Mouse (Mus musculus) liver, embryonic 13.5 days (tissue): ENCODE measurements around the gene Otud7a. TPM values are rescaled to one million over a fixed set of nuclear protein-coding genes. Genes with fewer than 3 reads are reported as not detected.

Experiments used
- ATAC-seq: fragments of 200-750 bp; cut with Nextera tagmentation; 2 replicates; pipeline ENCODE4 v1.8.0; 2017; ENCODE audit warnings: low read depth, mild to moderate bottlenecking, moderate number of reproducible peaks, moderate library complexity
- DNase-seq: peaks from one replicate; pipeline ENCODE4 v3.0.0; 2022
- H3K27ac ChIP-seq: fragments of 300-500 bp; sonication (generic); 2 replicates; pipeline ENCODE4 v1.5.1; 2015; ENCODE audit warnings: moderate library complexity, mild to moderate bottlenecking, inconsistent platforms
- H3K27me3 ChIP-seq: fragments of 300-500 bp; sonication (generic); 2 replicates; pipeline ENCODE4 v1.6.1; 2015; ENCODE audit warnings: mild to moderate bottlenecking, inconsistent platforms
- H3K36me3 ChIP-seq: fragments of 300-500 bp; sonication (generic); 2 replicates; pipeline ENCODE4 v1.6.1; 2015; ENCODE audit warnings: mild to moderate bottlenecking, inconsistent platforms
- H3K4me1 ChIP-seq: fragments of 300-500 bp; sonication (generic); replicated peaks from 2 replicates; pipeline ENCODE4 v1.6.1; 2015; ENCODE audit warnings: inconsistent platforms
- H3K4me2 ChIP-seq: fragments of 300-500 bp; sonication (generic); 2 replicates; pipeline ENCODE4 v1.6.1; 2015; ENCODE audit warnings: inconsistent platforms, mild to moderate bottlenecking, moderate library complexity
- H3K4me3 ChIP-seq: fragments of 300-500 bp; sonication (generic); replicated peaks from 2 replicates; pipeline ENCODE4 v1.5.1; 2015; ENCODE audit warnings: mild to moderate bottlenecking, inconsistent platforms
- H3K9ac ChIP-seq: fragments of 300-500 bp; sonication (generic); 2 replicates; pipeline ENCODE4 v1.6.1; 2015; ENCODE audit warnings: mild to moderate bottlenecking, inconsistent platforms
- H3K9me3 ChIP-seq: fragments of 300-500 bp; sonication (generic); replicated peaks from 2 replicates; pipeline ENCODE4 v1.6.1; 2016; ENCODE audit warnings: inconsistent platforms
- WGBS: fragments of 180-500 bp; shearing (Covaris S2); methylation state at CpG from one replicate; pipeline ENCODE4 v1.1.7; 2015; ENCODE audit not compliant: insufficient replicate concordance; 5-methylcytosine and 5-hydroxymethylcytosine counted together
- polyA plus RNA-seq: library from polyadenylated mRNA; unstranded; fragments of >200 nt; fragmentation: Nextera tagmentation; extraction: Ambion mirVana; gene quantifications from 2 replicates; pipeline ENCODE4 v1.2.1, GENCODE M21; 2015

Gene Otud7a
- polyA plus RNA-seq, 1 experiment from 2014 or later: not detected

- Histone ChIP-seq H3K4me1 (no peaks in the 10 kb centered on the region), H3K27me3 (no peaks in the 10 kb centered on the region), H3K9ac (no peak overlapping the region), H3K4me2 (no peak overlapping the region), H3K36me3 (no peaks in the 10 kb centered on the region), H3K9me3 (no peaks in the 10 kb centered on the region), H3K27ac (no peak overlapping the region), H3K4me3 (no peak overlapping the region)
- ATAC-seq: no peak
- 75% methylated on average over 2 of the region's 2 CpGs for WGBS
- no peak for DNase-seq
Observed at GRCm38 (mm10) chr7:63508079-63508478, 63.5 kb downstream of the Otud7a start.

- no peaks in the 10 kb centered on the region for H3K36me3 ChIP-seq
- no peak for ATAC-seq
Observed at GRCm38 (mm10) chr7:63509825-63510224, 65.3 kb downstream of the Otud7a start.

GRCm38 (mm10) chr7:63511458-63511857 lies 66.9 kb downstream of the Otud7a start:
- DNase-seq (no peak), ATAC-seq (no peak)
- Histone ChIP-seq H3K4me3 (no peak overlapping the region), H3K9me3 (no peaks in the 10 kb centered on the region), H3K4me1 (no peaks in the 10 kb centered on the region), H3K27me3 (no peaks in the 10 kb centered on the region), H3K36me3 (no peaks in the 10 kb centered on the region), H3K4me2 (no peak overlapping the region), H3K27ac (no peak overlapping the region), H3K9ac (no peak overlapping the region)

More at GRCm38 (mm10) chr7:63509825-63510224, 65.3 kb downstream of the Otud7a start:
- Histone ChIP-seq H3K4me1 (no peaks in the 10 kb centered on the region), H3K9me3 (no peaks in the 10 kb centered on the region), H3K4me3 (no peak overlapping the region), H3K9ac (no peak overlapping the region), H3K4me2 (no peak overlapping the region), H3K27me3 (no peaks in the 10 kb centered on the region), H3K27ac (no peak overlapping the region)
- no peak for DNase-seq
- WGBS: 39% methylated on average over 1 of the region's 1 CpGs

- H3K9me3 ChIP-seq: no peaks in the 10 kb centered on the region
- no peak overlapping the region for H3K27ac ChIP-seq
- no peak for ATAC-seq
Observed at GRCm38 (mm10) chr7:63512561-63512960, 68.0 kb downstream of the Otud7a start.

GRCm38 (mm10) chr7:63516141-63516895 lies 71.8 kb downstream of the Otud7a start:
- no peaks in the 10 kb centered on the region for H3K4me1 ChIP-seq

More at GRCm38 (mm10) chr7:63512561-63512960, 68.0 kb downstream of the Otud7a start:
- DNase-seq: no peak
- Histone ChIP-seq H3K4me3 (no peak overlapping the region), H3K36me3 (no peaks in the 10 kb centered on the region), H3K9ac (no peak overlapping the region), H3K27me3 (no peaks in the 10 kb centered on the region), H3K4me1 (no peaks in the 10 kb centered on the region), H3K4me2 (no peak overlapping the region)
- WGBS: 36% methylated on average over 2 of the region's 2 CpGs

GRCm38 (mm10) chr7:63520299-63520698 lies 75.7 kb downstream of the Otud7a start:
- H3K9me3 ChIP-seq: no peaks in the 10 kb centered on the region
- no peak for ATAC-seq
- no peaks in the 10 kb centered on the region for H3K36me3 ChIP-seq
- DNase-seq: no peak
- no peaks in the 10 kb centered on the region for H3K27me3 ChIP-seq
- 88% methylated on average over 1 of the region's 1 CpGs for WGBS
- H3K4me1 ChIP-seq: no peaks in the 10 kb centered on the region
- H3K9ac ChIP-seq: no peak overlapping the region
- H3K4me2 ChIP-seq: no peak overlapping the region
- no peak overlapping the region for H3K4me3 ChIP-seq
- H3K27ac ChIP-seq: no peak overlapping the region

More at GRCm38 (mm10) chr7:63516141-63516895, 71.8 kb downstream of the Otud7a start:
- no peak overlapping the region for H3K4me3 ChIP-seq
- H3K27ac ChIP-seq: no peak overlapping the region
- no peaks in the 10 kb centered on the region for H3K36me3 ChIP-seq
- no peak overlapping the region for H3K9ac ChIP-seq
- 52% methylated on average over 5 of the region's 5 CpGs for WGBS
- no peaks in the 10 kb centered on the region for H3K9me3 ChIP-seq
- DNase-seq (no peak), ATAC-seq (no peak)
- H3K27me3 ChIP-seq: no peaks in the 10 kb centered on the region
- H3K4me2 ChIP-seq: no peak overlapping the region

- Histone ChIP-seq H3K36me3 (no peaks in the 10 kb centered on the region), H3K27me3 (no peaks in the 10 kb centered on the region), H3K9ac (no peak overlapping the region), H3K4me2 (no peak overlapping the region), H3K27ac (no peak overlapping the region), H3K4me1 (no peaks in the 10 kb centered on the region), H3K4me3 (no peak overlapping the region), H3K9me3 (no peaks in the 10 kb centered on the region)
- 25% methylated on average over 3 of the region's 3 CpGs for WGBS
- ATAC-seq (no peak), DNase-seq (no peak)
Observed at GRCm38 (mm10) chr7:63522403-63522802, 77.9 kb downstream of the Otud7a start.

GRCm38 (mm10) chr7:63523051-63523450 lies 78.5 kb downstream of the Otud7a start:
- DNase-seq (no peak), ATAC-seq (no peak)
- H3K36me3 ChIP-seq: no peaks in the 10 kb centered on the region
- H3K4me3 ChIP-seq: no peak overlapping the region
- no peak overlapping the region for H3K4me2 ChIP-seq
- H3K27ac ChIP-seq: no peak overlapping the region
- H3K4me1 ChIP-seq: no peaks in the 10 kb centered on the region
- no peaks in the 10 kb centered on the region for H3K27me3 ChIP-seq
- no peak overlapping the region for H3K9ac ChIP-seq
- 54% methylated on average over 3 of the region's 3 CpGs for WGBS
- no peaks in the 10 kb centered on the region for H3K9me3 ChIP-seq

GRCm38 (mm10) chr7:63540293-63540692 lies 95.7 kb downstream of the Otud7a start:
- Histone ChIP-seq H3K9ac (no peak overlapping the region), H3K4me2 (no peak overlapping the region), H3K27me3 (no peaks in the 10 kb centered on the region), H3K4me1 (no peaks in the 10 kb centered on the region), H3K36me3 (no peaks in the 10 kb centered on the region), H3K9me3 (no peaks in the 10 kb centered on the region), H3K27ac (no peak overlapping the region), H3K4me3 (no peak overlapping the region)
- ATAC-seq (no peak), DNase-seq (no peak)
- WGBS: 77% methylated on average over 4 of the region's 4 CpGs

- H3K36me3 ChIP-seq: no peaks in the 10 kb centered on the region
- H3K4me1 ChIP-seq: no peaks in the 10 kb centered on the region
- DNase-seq (no peak), ATAC-seq (no peak)
- no peak overlapping the region for H3K4me3 ChIP-seq
- 47% methylated on average over 1 of the region's 1 CpGs for WGBS
- H3K4me2 ChIP-seq: no peak overlapping the region
- no peak overlapping the region for H3K27ac ChIP-seq
- H3K9ac ChIP-seq: no peak overlapping the region
- H3K27me3 ChIP-seq: no peaks in the 10 kb centered on the region
- no peaks in the 10 kb centered on the region for H3K9me3 ChIP-seq
Observed at GRCm38 (mm10) chr7:63554457-63554856, 109.9 kb downstream of the Otud7a start.

- 49% methylated on average over 5 of the region's 5 CpGs for WGBS
- no peak for ATAC-seq
Observed at GRCm38 (mm10) chr7:63556324-63556723, 111.8 kb downstream of the Otud7a start.

GRCm38 (mm10) chr7:63558918-63559317 lies 114.4 kb downstream of the Otud7a start:
- no peak overlapping the region for H3K9ac ChIP-seq
- DNase-seq: no peak
- WGBS: 54% methylated on average over 3 of the region's 3 CpGs
- no peaks in the 10 kb centered on the region for H3K9me3 ChIP-seq
- no peaks in the 10 kb centered on the region for H3K4me1 ChIP-seq
- no peak overlapping the region for H3K4me2 ChIP-seq
- H3K27ac ChIP-seq: no peak overlapping the region
- H3K36me3 ChIP-seq: no peaks in the 10 kb centered on the region
- no peaks in the 10 kb centered on the region for H3K27me3 ChIP-seq
- H3K4me3 ChIP-seq: no peak overlapping the region
- no peak for ATAC-seq

More at GRCm38 (mm10) chr7:63556324-63556723, 111.8 kb downstream of the Otud7a start:
- Histone ChIP-seq H3K9ac (no peak overlapping the region), H3K27ac (no peak overlapping the region), H3K4me2 (no peak overlapping the region), H3K9me3 (no peaks in the 10 kb centered on the region), H3K4me3 (no peak overlapping the region), H3K4me1 (no peaks in the 10 kb centered on the region), H3K27me3 (no peaks in the 10 kb centered on the region), H3K36me3 (no peaks in the 10 kb centered on the region)
- no peak for DNase-seq
